Mouse (Mus musculus) megakaryocyte, adult 5-6 weeks (primary cell): ENCODE data around the gene Bglap. TPM values are rescaled to one million over a fixed set of nuclear protein-coding genes. Genes with fewer than 3 reads are reported as not detected.
"Not testable (repeated sequence)": the region's sequence is repeated elsewhere in the genome, so short reads cannot be mapped to it uniquely, and the experiment has no call there.

Experiments used
- ATAC-seq: 2 replicates; pipeline ENCODE4 v1.8.0; 2016; ENCODE audit warnings: mild to moderate bottlenecking, inconsistent platforms; ENCODE audit not compliant: poor library complexity, severe bottlenecking
- total RNA-seq, 2 experiments: library from RNA; stranded (forward) in 1 of 2; stranded (reverse) in 1 of 2; fragments of 153-499, 151-499 nt in 1 of 2; fragments of 221-1000, 200-1000 nt in 1 of 2; gene quantifications; 2 replicates each; pipeline versions ENCODE4 v1.2.3 to v1.2.4; 2015 to 2017

Gene Bglap
- total RNA-seq (2015) (0.93 and 1.5 TPM in 2 replicates), total RNA-seq (2017) (5.0 and 6.3 TPM in 2 replicates)

- no peak for ATAC-seq
Measured at GRCm38 (mm10) chr3:88384364-88384763, at the start of gene Bglap. Bglap (minus strand) TSS chr3:88384464.

GRCm38 (mm10) chr3:88428639-88429038, 44.4 kb upstream of the Bglap start:
- ATAC-seq, result not testable (repeated sequence)

GRCm38 (mm10) chr3:88427342-88427905, 43.2 kb upstream of the Bglap start:
- ATAC-seq, result no peak

GRCm38 (mm10) chr3:88425708-88426420, 41.6 kb upstream of the Bglap start:
- ATAC-seq, result no peak

DNA sequence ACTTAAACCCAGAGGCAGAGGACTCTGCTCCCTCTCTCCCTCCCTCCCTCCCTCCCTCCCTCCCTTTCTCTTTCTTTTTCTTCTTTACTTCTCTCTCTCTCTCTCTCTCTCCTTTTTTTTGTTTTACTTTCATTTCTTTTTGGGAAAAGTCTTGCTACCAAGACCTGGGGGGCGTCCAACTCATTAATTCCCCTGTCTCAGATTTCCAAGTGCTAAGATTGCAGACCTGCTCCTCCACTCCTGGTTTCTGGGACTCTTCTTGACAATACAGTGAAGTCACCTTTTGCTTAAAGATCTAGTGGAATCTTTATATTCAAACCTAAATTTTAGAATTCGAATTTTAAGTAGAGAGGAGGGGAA, 41.0 kb upstream of the Bglap start:
- no peak for ATAC-seq

GRCm38 (mm10) chr3:88424605-88425329, 40.5 kb upstream of the Bglap start, which contains the start of gene Slc25a44:
Slc25a44 (minus strand) TSS chr3:88425139.
- peak; percentile 88 for ATAC-seq

- ATAC-seq, result peak; percentile 81
Measured at GRCm38 (mm10) chr3:88422020-88422720, 37.9 kb upstream of the Bglap start.

DNA sequence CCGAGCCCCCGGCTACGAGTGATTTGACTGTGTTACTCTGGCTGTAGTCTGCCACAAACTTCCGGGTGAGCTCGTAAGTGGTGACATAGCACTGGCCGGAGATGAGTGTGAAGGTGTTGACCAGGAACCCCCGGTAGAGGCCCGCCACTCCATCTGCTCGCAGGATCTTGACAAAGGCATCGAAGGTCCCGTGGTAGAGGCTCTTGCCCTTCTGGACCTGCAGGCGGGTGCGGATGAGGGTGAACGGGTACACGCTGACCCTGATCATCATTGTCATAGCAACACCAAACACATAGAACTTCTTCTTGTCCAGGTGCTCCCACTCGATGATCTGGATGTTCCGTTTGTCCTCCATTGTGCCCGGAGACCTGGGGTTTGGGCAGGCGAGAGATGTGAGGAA, 36.5 kb upstream of the Bglap start:
- no peak for ATAC-seq

DNA sequence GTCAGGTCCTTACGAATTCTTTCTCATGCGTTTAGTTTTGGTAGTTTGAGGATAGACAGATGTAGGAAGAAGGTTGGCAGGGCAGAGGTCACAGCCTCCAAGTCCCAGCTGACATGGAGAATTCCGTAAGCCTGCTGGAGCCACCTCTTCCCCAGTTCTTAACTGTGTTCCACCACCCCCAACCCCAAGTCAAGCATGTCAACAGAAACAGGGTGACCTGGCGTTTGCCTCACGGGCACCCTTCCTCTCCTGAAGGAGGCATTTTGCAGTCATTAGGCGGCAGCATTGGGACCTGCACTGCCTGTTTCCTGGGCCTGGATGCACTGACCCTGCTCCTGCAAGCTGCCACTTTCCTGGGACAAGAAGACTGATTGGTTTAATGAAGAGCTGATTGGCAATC, 33.8 kb upstream of the Bglap start:
- ATAC-seq, result no peak

GRCm38 (mm10) chr3:88415668-88416067, 31.4 kb upstream of the Bglap start:
- no peak for ATAC-seq

- ATAC-seq, result no peak
Measured at GRCm38 (mm10) chr3:88412636-88413035, 28.4 kb upstream of the Bglap start.

DNA sequence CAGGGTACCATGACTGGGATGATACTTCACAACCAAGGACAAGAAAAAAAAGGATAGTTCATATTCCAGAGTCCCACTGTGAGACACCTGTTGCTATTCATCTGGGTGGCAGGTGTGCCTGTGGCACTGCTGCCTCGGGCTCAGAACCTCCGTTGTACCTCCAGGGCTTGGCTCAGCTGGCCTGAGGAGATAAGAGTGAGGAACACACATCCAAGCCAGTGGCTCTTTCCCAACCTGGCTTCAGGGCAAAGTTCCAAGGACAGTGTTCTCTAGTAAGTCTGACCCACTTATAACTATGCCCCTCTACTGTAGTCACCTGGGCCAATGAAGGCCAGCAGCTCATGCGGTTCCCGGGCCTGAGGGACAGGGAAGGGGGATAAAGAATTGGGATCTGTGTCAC, 27.4 kb upstream of the Bglap start:
- no peak for ATAC-seq

DNA sequence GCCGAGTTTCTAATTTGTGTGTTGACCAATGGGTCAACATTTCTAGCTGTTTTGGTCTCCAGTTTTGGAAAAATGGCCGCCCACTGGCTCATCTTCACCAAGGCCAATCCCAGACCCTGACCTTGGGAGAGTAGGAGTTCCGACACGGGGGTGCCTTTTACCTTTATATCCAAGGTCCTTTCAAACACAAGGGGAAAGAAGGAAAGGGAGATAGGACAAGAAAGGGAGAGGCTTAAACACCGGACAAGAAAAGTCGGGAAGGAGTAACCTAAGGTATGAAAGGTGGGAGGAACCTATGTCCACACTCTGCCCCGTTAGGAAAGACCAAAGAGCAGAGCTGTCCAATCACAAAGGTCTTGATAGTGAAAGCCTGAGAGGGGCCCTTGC, 26.4 kb upstream of the Bglap start:
- no peak for ATAC-seq

DNA sequence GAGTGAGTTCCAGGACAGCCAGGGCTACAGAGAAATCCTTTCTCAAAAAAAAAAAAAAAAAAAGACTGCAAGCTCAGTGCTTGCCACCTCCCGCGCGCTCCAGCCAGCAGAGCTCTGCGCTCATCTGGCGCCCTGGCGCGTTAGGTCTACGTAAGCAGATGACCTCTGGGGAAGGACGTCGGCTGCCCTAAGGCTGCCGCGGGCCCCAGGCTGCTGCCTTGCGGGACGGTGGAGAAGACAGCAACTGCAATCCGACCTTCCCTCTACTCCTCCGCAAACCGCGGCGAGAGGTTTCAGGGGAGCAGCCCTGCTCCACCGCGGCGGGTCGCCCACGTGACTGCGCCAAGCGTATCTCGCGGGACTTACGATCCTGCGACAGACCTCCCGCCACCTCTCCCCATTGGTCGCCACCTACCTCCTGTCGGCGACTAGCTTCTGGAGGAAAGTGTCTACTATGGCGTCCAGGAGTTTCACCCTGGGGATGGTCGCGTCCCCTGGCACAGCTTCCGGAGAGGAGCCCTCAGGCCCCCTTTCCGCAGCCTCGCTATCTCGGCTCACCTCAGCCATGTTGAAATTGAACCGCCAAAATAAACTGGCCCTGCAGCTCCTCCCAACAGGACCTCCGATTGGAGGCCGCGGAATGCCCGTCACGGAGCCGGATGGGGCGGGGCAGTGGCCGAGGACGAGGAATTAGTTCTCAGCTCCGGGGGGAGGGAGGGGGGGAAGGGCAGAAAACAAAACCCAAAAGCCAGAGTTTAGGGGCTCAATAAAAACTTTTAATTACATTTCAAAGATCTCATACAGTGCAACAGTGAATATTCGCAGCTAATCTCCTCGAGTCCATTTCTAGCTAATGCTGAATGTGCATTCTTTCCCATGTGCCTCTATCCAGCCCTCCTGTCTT, 25.7 kb upstream of the Bglap start, which contains the start of gene Pmf1:
TSS of gene Pmf1 (minus strand) at position 591 of the 904 bp plus-strand sequence.
- ATAC-seq, result peak; percentile 89

DNA sequence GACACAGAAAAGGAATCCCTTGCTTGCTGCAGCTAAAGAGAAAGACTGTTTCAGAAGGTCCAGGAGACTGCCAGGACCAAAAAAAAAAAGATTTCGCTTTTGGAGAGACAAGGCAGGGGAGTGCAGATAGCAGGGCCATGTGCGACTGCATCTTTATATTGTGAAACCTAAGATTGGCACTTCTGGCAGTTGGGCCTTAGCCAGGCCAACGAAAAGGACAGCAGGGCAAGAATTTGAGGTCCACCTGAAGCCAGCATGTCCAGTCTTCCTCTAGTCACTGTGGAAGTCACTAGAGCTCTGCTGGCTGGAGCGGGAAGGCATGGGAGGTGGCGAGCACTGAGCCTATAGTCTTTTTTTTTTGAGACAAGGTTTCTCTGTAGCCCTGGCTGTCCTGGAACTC, 24.7 kb upstream of the Bglap start:
- ATAC-seq, result no peak

GRCm38 (mm10) chr3:88407529-88407928, 23.3 kb upstream of the Bglap start:
- no peak for ATAC-seq

- peak; percentile 53 for ATAC-seq
Measured at GRCm38 (mm10) chr3:88407090-88407489, 22.8 kb upstream of the Bglap start.

DNA sequence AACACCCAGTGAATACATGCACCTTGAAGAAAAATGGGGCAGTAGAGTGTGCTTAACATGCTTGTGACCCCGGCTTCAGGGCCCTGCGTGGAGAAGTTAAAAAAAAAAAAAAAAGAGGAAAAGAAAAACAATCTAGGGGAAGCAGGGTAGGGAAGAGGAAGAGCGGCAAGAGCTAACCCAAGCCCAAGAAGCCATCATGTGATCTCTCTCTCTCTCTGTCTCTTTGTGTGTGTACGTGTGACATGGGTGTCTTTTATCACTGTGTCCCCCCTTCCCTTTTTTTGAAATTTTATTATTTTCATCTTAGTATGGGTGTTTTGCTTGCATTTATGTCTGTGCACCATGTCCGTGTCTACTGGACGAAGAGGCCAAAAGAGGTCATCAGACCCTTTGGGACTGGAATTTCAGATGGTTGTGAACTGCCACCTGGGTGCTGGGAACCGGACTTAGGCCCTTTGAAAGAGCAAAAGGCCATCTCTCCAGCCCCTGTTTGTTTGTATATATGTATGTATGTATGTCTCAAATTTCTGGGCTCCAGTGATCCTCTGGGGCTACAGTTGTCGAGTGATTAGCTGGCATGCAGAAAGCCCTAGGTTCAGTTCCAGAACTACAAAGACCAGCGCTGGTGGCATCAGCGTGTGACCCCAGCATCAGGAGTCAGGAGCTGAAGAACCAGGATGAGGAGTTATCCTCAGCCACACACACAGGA, 19.4 kb upstream of the Bglap start:
- peak; percentile 41; the same call in 1 of the 2 replicates for ATAC-seq

- no peak for ATAC-seq
Measured at GRCm38 (mm10) chr3:88398666-88399065, 14.4 kb upstream of the Bglap start.

GRCm38 (mm10) chr3:88395742-88396141, 11.5 kb upstream of the Bglap start:
- ATAC-seq, result peak; percentile 78
